Mouse (Mus musculus) forebrain, embryonic 12.5 days (tissue): ENCODE measurements around the gene Mtch1. TPM values are rescaled to one million over a fixed set of nuclear protein-coding genes. Genes with fewer than 3 reads are reported as not detected.

Experiments
- ATAC-seq: fragments of 200-750 bp; cut with Nextera tagmentation; 2 replicates; pipeline ENCODE4 v1.8.0; 2017; ENCODE audit warnings: moderate TSS enrichment; ENCODE audit not compliant: low FRiP score
- H3K27ac ChIP-seq: fragments of 300-500 bp; sonication (generic); 2 replicates; pipeline ENCODE4 v1.5.1; 2016; ENCODE audit warnings: mild to moderate bottlenecking
- H3K27me3 ChIP-seq: fragments of 300-500 bp; sonication (generic); 2 replicates; pipeline ENCODE4 v1.6.1; 2016; ENCODE audit warnings: mild to moderate bottlenecking
- H3K36me3 ChIP-seq: fragments of 300-500 bp; sonication (generic); replicated peaks from 2 replicates; pipeline ENCODE4 v1.6.1; 2016; ENCODE audit warnings: mild to moderate bottlenecking
- H3K4me1 ChIP-seq: fragments of 300-500 bp; sonication (generic); 2 replicates; pipeline ENCODE4 v1.6.1; 2016
- H3K4me2 ChIP-seq: fragments of 300-500 bp; sonication (generic); 2 replicates; pipeline ENCODE4 v1.6.1; 2016; ENCODE audit warnings: mild to moderate bottlenecking, moderate library complexity
- H3K4me3 ChIP-seq: fragments of 300-500 bp; sonication (generic); replicated peaks from 2 replicates; pipeline ENCODE4 v1.5.1; 2016; ENCODE audit warnings: mild to moderate bottlenecking
- H3K9ac ChIP-seq: fragments of 300-500 bp; sonication (generic); 2 replicates; pipeline ENCODE4 v1.6.1; 2016; ENCODE audit warnings: mild to moderate bottlenecking
- H3K9me3 ChIP-seq: fragments of 300-500 bp; sonication (generic); 2 replicates; pipeline ENCODE4 v1.6.1; 2016
- WGBS: fragments of 180-500 bp; shearing (Covaris S2); methylation state at CpG from one replicate; pipeline ENCODE4 v1.1.7; 2016; 5-methylcytosine and 5-hydroxymethylcytosine counted together
- polyA plus RNA-seq: library from polyadenylated mRNA; unstranded; fragments of >200 nt; fragmentation: Nextera tagmentation; extraction: Ambion mirVana; gene quantifications from 2 replicates; pipeline ENCODE4 v1.2.1, GENCODE M21; 2016

The Mtch1 gene
- polyA plus RNA-seq, 1 experiment from 2014 or later = 393 TPM

DNA sequence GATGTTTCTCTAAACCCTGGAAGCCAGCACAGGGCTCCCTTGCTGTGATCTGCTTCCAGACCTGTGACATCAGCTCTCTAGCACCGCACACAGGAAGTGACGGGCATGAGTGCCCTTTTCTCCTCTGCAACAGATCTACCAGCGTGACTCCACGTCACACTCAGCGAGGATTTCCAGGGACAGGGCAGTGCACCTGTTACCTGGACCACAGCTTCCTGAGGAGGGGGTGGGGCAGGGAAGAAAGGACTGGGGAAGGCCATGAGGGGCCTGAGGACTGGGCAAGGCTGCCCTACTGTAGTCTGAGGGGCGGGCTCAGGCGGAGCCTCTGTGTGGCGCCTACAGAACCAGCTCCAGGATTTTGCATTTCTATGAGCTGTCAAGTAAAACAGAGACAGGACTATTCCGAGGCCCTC lies 6.1 kb downstream of the Mtch1 start:
- Histone ChIP-seq H3K36me3 (peaks cover 74% of the 10 kb centered on the region), H3K27me3 (no peaks in the 10 kb centered on the region), H3K9ac (0 out of 2 replicates have a peak overlapping the region, but pooled peaks have one; percentile 12), H3K4me2 (no peak overlapping the region), H3K9me3 (no peaks in the 10 kb centered on the region), H3K4me1 (peaks cover 39% of the 10 kb centered on the region), H3K27ac (peak overlapping the region; percentile 66), H3K4me3 (no peak overlapping the region)
- ATAC-seq = 0 out of 2 replicates have a peak, but pooled peaks have one; percentile 44
- WGBS = 21% methylated on average over 9 of the region's 9 CpGs

DNA sequence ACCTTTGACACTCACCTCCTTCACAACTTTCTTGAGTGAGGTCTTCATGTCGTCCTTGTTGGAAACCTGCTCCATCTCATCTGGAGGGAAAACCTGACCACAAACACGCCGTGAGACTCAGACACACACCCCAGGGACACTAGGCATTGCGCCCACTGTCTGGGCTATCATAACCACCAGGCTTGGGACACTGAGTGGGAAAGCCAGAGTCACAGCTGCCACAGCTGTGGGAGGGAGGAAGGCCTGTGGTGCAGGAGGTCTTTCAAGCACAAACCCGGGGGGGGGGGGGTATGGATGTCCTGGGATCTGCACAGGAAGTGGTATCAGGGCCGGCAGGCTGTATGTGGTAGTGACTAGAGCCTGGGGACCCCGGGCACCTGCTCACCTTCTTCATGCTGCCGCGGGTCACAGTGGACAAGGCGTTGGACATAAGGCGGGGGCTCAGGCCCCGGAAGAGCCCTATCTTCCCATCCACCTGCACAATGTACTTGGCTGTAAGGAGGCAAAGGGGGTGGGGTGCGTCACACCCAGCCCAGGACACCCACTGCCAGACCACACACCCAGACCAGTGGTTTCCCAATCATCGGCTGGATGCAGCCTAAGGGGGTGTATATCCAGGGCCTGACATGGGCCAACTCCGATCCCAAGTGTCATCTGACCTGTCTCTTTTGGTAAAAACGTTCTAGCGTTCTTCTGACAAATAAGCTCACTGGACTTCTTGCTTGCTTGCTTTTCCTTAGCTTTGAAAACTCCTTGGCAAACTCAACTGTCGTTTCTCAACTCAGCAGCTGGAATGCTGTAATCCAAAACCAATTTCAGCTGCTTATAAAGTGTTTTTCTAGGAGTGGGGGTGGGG lies 7.1 kb downstream of the Mtch1 start:
- H3K27ac ChIP-seq = 0 out of 2 replicates have a peak overlapping the region, but pooled peaks have one; percentile 3
- H3K9ac ChIP-seq = no peak overlapping the region
- no peaks in the 10 kb centered on the region for H3K27me3 ChIP-seq
- H3K36me3 ChIP-seq = peaks cover 84% of the 10 kb centered on the region
- 89% methylated on average over 18 of the region's 18 CpGs for WGBS
- H3K4me1 ChIP-seq = peaks cover 29% of the 10 kb centered on the region
- no peaks in the 10 kb centered on the region for H3K9me3 ChIP-seq
- ATAC-seq = no peak
- H3K4me3 ChIP-seq = no peak overlapping the region
- H3K4me2 ChIP-seq = no peak overlapping the region

DNA sequence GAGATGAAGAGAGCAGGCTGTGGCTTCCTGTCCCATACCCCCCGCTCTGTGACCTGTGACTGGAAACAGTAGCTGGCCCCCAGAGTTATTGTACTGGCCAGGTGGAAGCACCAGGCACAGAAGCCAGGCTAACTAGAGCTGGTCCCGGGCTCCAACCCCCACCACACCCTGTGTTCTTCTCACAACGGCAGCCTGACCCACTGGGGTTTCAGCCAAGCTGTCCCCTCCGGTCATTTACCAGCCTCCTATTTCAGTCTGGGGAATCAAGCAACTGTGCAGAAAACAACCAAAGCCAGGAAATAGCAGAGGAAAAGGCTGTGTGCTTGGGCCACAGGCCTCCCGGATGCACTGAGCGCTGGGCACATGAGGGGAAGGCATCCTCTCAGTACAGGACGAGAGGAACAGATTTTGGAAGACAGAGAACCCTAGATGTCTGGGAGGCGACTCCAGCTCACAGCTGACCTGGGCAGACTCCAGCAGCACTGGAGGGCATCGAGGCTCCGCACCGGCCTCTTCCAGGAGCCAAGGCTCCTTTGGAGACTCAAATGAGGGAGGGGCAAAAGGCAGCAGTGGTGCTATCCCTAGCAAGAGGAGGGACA lies 8.5 kb downstream of the Mtch1 start:
- H3K9ac ChIP-seq = no peak overlapping the region
- H3K27ac ChIP-seq = 0 out of 2 replicates have a peak overlapping the region, but pooled peaks have one; percentile 2

DNA sequence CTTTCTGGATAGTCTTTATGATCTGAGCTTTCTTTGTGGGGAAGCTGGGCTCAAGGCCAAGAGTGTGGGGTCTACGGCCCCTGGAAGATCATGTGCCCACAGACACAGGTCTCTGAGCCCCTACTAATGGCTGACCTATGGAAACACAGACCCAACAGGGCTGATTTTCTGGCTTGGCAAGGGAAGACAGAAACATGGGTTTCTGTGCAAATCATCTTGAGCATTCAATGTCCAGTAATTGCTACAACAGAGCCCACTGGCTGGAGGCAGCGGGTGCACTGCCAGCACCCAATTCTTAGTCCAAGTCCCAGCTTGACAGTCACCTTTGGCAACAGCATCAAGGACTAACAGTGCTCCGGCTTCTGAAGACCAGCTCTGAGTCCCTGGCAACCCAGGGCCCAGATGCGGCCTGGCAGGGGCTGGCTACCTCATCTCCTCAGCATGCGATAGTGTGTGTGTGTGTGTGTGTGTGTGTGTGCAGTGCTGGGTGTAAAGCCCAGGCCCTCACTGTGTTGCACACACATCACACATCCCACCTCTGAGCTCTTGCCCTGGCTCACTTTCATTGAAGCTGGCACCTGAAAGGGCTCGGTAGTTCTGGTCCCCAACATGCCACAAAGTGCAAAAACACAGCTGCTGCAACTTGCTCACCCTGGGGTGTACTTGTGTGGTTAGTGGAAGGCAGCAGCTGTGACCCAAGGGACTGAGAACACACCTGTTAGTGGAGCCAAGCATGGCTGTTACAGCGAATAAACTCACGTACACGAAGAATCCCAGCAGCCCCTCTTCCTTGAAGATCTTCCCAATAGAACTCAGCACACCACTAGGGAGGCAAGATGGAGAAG lies 9.5 kb downstream of the Mtch1 start:
- Histone ChIP-seq H3K27me3 (no peaks in the 10 kb centered on the region), H3K36me3 (peaks cover 90% of the 10 kb centered on the region), H3K4me2 (no peak overlapping the region), H3K27ac (peak overlapping the region; percentile 2; the same call in 1 of the 2 replicates), H3K4me1 (peaks cover 22% of the 10 kb centered on the region), H3K4me3 (no peak overlapping the region), H3K9me3 (no peaks in the 10 kb centered on the region), H3K9ac (no peak overlapping the region; the same call in 1 of the 2 replicates)
- WGBS = 91% methylated on average over 9 of the region's 9 CpGs
- no peak for ATAC-seq

More for the DNA sequence above, 8.5 kb downstream of the Mtch1 start:
- no peak for ATAC-seq
- H3K4me2 ChIP-seq = no peak overlapping the region
- H3K4me3 ChIP-seq = no peak overlapping the region
- WGBS = 91% methylated on average over 11 of the region's 11 CpGs
- H3K27me3 ChIP-seq = no peaks in the 10 kb centered on the region
- no peaks in the 10 kb centered on the region for H3K9me3 ChIP-seq
- H3K36me3 ChIP-seq = peaks cover 89% of the 10 kb centered on the region
- H3K4me1 ChIP-seq = peaks cover 22% of the 10 kb centered on the region

DNA sequence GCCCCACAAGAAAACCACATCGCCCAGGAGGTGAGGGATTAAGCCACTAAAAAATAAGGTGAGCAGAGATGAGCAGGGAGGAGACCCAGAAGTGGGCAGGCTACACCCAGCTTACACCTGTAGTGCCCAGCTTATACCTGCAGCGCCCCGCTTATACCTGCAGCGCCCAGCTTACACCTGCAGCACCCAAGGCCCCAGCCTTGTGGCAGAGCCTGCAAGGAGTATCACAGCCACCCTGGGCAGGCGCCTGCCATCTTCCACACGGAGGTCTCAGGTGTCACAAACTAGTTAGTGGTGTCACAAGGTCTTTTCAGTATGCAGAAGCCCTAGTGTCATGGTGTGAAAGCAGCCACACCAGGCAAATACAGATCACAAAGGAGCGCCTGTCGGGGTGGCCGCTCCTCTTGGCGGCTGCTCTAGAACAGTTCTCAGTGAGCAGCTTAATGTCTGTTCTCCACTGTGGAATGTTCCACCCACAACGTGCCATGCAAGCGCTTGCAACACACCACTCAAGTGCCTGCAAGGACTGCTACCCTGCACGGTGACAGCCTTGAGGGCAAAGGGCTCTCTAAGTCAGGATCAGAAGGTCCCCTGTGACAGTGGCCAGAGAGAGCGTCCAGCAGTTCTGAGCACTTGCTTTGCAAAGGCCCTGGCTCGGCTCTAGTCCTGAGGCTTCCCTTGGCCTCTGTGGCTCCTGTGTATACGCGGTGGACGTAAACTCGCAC lies 11.3 kb downstream of the Mtch1 start:
- Histone ChIP-seq H3K9ac (no peak overlapping the region), H3K4me2 (no peak overlapping the region), H3K27me3 (no peaks in the 10 kb centered on the region), H3K27ac (no peak overlapping the region), H3K36me3 (peaks cover 90% of the 10 kb centered on the region), H3K4me3 (no peak overlapping the region), H3K9me3 (no peaks in the 10 kb centered on the region), H3K4me1 (peaks cover 11% of the 10 kb centered on the region)
- ATAC-seq = no peak
- 94% methylated on average over 19 of the region's 19 CpGs for WGBS

DNA sequence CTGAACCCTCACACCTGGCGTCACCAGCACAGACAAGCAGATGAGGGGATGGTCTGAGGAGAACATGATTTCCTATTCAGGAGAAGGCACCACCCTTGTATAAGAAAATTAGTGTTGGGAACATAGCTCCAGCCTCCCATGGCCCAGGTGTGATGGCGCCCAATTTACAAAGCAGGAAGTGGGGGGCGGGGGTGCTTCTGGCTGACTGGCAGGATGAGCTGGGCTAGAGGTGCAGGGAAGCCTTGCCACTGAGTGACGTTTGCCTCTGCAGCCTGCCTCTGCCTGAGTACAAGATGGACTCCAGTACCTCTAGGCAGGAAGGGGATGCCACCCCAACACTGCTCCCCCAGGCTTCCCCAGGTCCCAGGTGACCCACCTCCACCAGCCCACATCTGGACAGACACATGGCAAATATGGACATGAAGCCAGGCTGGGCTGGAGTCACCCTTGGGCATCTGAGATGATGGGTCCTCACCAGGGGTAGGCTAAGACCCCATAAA lies 15.5 kb downstream of the Mtch1 start:
- WGBS = 87% methylated on average over 4 of the region's 4 CpGs
- H3K36me3 ChIP-seq = peaks cover 65% of the 10 kb centered on the region

DNA sequence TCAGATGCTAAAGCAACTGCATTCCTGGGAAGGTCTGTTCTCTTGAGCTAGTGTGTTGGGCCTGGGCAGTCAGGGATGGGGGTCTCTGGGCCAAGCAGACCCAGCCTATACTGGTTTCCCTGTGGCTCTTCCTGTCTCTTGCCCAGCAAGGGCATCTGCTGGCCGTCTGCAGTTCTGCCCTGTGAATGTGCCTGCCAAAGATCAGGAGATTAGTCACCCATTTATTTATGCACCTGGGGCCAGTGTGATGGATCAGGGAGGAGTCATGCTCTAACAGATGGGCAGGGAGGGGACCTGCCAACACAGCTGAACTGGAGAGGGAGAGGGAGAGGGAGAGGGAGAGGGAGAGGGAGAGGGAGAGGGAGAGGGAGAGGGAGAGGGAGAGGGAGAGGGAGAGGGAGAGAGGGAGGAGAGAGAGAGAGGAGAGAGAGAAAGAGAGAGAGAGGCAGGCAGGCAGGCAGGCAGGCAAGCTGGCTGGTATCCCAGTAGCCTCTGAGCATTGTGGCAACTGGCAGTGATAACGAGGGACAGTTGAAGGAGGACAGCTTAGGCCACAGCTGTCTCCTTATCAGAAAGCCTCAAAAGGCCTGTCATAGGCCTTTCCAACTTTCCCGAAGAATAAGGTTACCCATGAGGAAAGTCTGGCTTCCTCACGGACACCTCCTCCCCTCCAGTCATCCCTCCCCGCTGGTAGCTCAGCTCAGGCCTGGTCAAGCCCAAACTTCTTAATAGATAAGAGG lies 16.9 kb downstream of the Mtch1 start:
- Histone ChIP-seq H3K4me1 (peaks cover 36% of the 10 kb centered on the region), H3K4me2 (no peak overlapping the region), H3K27me3 (0 out of 2 replicates have a peak, but pooled peaks cover 7% of the 10 kb centered on the region), H3K4me3 (no peak overlapping the region), H3K9ac (no peak overlapping the region), H3K9me3 (no peaks in the 10 kb centered on the region), H3K27ac (peak overlapping the region; percentile 79), H3K36me3 (peaks cover 51% of the 10 kb centered on the region)
- no peak for ATAC-seq
- 27% methylated on average over 5 of the region's 5 CpGs for WGBS

More for the DNA sequence above, 15.5 kb downstream of the Mtch1 start:
- peaks cover 22% of the 10 kb centered on the region for H3K4me1 ChIP-seq
- H3K27me3 ChIP-seq = 0 out of 2 replicates have a peak, but pooled peaks cover 7% of the 10 kb centered on the region
- no peak for ATAC-seq
- no peak overlapping the region for H3K4me2 ChIP-seq
- no peak overlapping the region for H3K27ac ChIP-seq
- H3K9me3 ChIP-seq = no peaks in the 10 kb centered on the region
- no peak overlapping the region for H3K9ac ChIP-seq
- H3K4me3 ChIP-seq = no peak overlapping the region

DNA sequence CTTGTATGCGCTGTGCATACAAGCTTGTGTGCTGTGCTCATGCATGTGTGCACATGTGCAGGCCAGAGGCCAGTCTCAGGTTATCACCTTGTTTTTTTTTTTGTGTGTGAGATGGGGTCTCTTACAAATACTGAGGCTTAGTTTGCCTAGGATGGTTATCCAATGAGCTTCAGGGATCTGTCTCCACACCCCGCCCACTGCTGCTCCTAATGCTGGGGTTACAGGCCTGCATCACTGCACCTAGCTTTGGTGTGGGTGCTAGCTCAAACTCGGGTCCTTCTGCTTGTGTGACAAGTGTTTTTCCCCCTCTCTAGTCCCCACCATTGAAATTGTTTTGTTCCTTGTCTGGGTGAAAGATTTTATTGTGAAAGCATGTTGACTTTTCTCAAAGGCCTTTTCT lies 17.5 kb downstream of the Mtch1 start:
- Histone ChIP-seq H3K4me2 (no peak overlapping the region), H3K36me3 (peaks cover 45% of the 10 kb centered on the region), H3K9ac (no peak overlapping the region)

DNA sequence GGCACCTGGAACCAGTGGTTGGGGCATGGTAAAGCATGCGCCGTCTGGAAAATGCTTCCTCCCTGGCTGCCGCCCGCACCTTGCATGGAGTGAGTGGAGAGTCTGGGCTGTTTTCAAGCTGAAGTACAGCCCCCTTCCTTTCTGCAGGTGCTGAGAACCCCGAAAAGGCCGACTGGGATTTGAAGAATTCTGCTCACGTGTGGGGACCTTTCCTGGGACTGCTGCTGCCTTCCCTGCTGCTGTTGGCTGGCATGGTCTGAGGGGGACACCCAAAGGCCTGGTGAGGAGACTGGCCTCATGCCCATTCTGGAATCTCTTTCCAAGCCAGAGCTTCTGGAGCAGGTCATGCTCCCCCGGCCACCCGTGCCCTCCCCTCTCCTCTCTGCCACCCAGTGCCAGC lies 20.0 kb downstream of the Mtch1 start:
- Histone ChIP-seq H3K36me3 (peaks cover 24% of the 10 kb centered on the region), H3K27me3 (peaks cover 20% of the 10 kb centered on the region), H3K27ac (peak overlapping the region; percentile 60; the same call in 1 of the 2 replicates), H3K4me3 (no peak overlapping the region), H3K9ac (no peak overlapping the region), H3K9me3 (no peaks in the 10 kb centered on the region), H3K4me1 (peaks cover 40% of the 10 kb centered on the region), H3K4me2 (no peak overlapping the region)
- ATAC-seq = no peak
- WGBS = 83% methylated on average over 9 of the region's 9 CpGs

More for the DNA sequence above, 17.5 kb downstream of the Mtch1 start:
- Histone ChIP-seq H3K27me3 (0 out of 2 replicates have a peak, but pooled peaks cover 7% of the 10 kb centered on the region), H3K27ac (peak overlapping the region; percentile 79), H3K9me3 (no peaks in the 10 kb centered on the region), H3K4me3 (no peak overlapping the region), H3K4me1 (peaks cover 40% of the 10 kb centered on the region)
- ATAC-seq = no peak
- 92% methylated on average over 3 of the region's 3 CpGs for WGBS

DNA sequence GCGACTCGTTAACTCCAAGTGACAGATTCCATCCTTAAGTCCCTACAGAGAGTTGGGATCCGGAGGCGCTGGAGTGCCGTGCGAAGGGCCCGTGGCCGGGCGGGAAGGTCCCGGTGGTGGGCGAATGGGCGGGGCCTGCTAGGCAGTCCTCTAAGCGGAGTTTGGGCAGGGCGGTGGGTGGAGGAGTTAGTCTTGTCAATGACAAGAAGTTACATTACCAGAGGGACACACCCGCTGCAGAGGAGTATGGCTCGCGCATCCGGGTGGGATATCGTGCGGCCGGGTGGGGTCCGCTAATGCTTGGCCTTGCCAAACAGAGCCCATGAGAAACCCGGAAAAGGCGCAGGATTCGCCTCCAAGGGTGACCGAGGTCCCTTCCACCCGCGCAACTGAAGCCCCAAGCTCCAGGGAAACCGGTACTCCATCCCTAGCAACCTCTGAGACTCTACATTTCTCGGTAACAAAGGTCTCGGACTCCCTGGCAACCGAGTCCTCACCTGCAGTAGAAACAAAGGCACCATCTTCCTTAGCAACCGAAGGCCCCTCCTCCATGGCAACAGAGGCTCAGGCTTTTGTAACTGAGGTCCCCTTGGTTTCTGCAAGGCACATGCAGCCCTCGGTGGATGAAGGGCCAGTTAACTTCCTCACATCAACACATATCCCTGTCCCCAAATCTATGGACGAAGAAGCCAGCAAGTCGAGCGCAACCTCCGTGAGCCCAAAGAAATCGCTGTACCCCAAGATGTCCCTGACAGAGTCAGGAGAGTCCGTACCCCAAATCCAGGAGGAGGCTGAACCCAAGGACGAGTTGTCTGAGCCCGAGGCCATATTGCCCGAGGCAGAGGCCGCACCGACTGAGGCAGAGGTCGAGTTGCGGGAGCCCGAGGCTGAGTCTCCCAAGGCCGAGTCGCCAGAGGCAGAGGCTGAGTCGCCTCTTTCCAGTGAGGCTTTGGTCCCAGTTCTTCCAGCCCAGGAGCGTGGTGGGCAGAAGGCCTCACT lies 20.9 kb downstream of the Mtch1 start:
- WGBS = 6% methylated on average over 52 of the region's 52 CpGs
- peak overlapping the region; percentile 61 for H3K4me2 ChIP-seq
- H3K4me1 ChIP-seq = peaks cover 47% of the 10 kb centered on the region
- no peaks in the 10 kb centered on the region for H3K9me3 ChIP-seq
- ATAC-seq = peak; percentile 60
- H3K9ac ChIP-seq = peak overlapping the region; percentile 48
- H3K27ac ChIP-seq = peak overlapping the region; percentile 60
- H3K4me3 ChIP-seq = peak overlapping the region; percentile 36
- peaks cover 29% of the 10 kb centered on the region for H3K27me3 ChIP-seq
- H3K36me3 ChIP-seq = peaks cover 16% of the 10 kb centered on the region
